Mouse (Mus musculus): ENCODE results near the gene Ulk4.

DNA sequence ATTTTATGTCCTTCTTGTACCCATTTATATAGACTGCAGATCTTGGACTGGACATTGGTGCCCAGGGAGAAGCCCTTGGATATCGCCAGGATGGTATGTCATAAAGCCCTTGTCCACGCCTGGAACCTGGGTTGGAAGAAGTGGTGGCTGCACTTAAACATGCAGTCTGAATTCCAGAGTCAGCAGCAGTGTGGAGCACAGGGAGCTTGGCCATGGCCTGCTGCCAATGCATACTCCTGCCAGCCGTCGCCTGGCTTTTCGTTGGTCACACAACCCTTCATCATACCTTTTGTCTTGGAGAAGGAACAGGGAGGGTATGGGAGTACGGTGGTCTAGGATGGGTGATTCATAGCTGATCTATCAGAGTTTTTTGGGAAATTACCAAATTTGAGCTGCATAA, 318.4 kb downstream of the Ulk4 start:
- TF ChIP-seq POLR2A (IDR thresholded peaks at IDR 0.05; ENCODE audit: extremely low read depth, insufficient read depth, low read length) = no peak
- no peak for TF ChIP-seq CTCF (IDR thresholded peaks at IDR 0.05; ENCODE audit: extremely low read depth, insufficient read depth, low read length)
